Mouse (Mus musculus): ENCODE measurements at regions not wholly inside any gene's neighbourhood (a gene's known extent, or its start where the extent isn't known, plus 50 kb on each side); places are given as distances from the start of the nearest gene placed in this dataset.

DNA sequence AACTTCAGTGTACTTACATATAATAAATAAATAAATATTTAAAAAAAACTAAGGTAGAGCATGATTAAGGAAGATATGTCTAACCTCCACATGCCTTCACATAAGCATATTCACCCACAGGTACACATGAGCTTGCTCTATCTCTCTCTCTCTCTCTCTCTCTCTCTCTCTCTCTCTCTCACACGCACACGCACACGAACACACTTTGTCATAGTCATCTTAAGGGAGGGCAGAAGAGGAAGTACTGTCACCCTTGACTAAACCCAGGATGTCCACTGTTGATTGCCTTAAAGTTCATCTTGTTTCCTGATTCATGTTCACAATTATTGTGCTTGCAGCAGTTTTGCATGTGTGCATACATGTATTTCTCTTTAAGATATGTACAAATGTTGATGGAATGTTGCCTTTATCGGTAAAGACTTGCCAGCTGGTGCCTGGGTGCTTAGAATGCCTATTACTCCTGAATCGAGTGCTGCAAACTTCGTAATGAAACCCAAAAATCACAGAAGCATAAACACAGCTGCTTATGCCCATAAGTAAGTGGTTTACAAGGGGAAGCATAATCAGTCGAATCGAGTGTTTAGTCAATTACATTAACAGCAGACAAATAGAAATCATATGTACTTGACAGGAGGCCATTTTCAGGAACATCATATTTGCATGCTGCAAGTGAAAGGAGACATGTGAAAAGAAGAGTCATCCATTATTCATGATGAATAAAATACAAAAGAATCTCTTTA, 84.3 kb downstream of the Tmem168 start:
- Histone ChIP-seq H3K4me3 (ENCODE audit: low read depth, low read length) (no peak overlapping the region), H3K27ac (ENCODE audit: low read length) (no peak overlapping the region), H3K4me2 (ENCODE audit: low read length) (no peak overlapping the region), H3K27me3 (ENCODE audit: control insufficient read depth, insufficient read depth, low read depth, low read length) (no peaks in the 10 kb centered on the region), H3K9ac (ENCODE audit: low read depth, low read length) (no peak overlapping the region), H3K4me1 (ENCODE audit: control insufficient read depth, insufficient read depth, low read length) (no peaks in the 10 kb centered on the region), H3K9me3 (replicated peaks; ENCODE audit: control insufficient read depth, low read length, poor library complexity, severe bottlenecking) (no peaks in the 10 kb centered on the region), H3K36me3 (ENCODE audit: control insufficient read depth, insufficient read depth, low read length) (no peaks in the 10 kb centered on the region)
- 67% methylated on average over 8 of the region's 8 CpGs for WGBS
- no peak for ATAC-seq

GRCm38 (mm10) chr6:13514126-13514525, 93.8 kb downstream of the Tmem168 start:
- Histone ChIP-seq H3K4me1 (ENCODE audit: control insufficient read depth, insufficient read depth, low read length) (no peaks in the 10 kb centered on the region), H3K4me3 (ENCODE audit: low read depth, low read length) (no peak overlapping the region), H3K9ac (ENCODE audit: low read depth, low read length) (no peak overlapping the region), H3K27me3 (ENCODE audit: control insufficient read depth, insufficient read depth, low read depth, low read length) (no peaks in the 10 kb centered on the region), H3K9me3 (replicated peaks; ENCODE audit: control insufficient read depth, low read length, poor library complexity, severe bottlenecking) (no peaks in the 10 kb centered on the region), H3K36me3 (ENCODE audit: control insufficient read depth, insufficient read depth, low read length) (no peaks in the 10 kb centered on the region), H3K4me2 (ENCODE audit: low read length) (no peak overlapping the region), H3K27ac (ENCODE audit: low read length) (no peak overlapping the region)
- no peak for ATAC-seq
- 79% methylated on average over 3 of the region's 3 CpGs for WGBS

- no peak overlapping the region for H3K9ac ChIP-seq (ENCODE audit: low read depth, low read length)
- ATAC-seq, result peak; percentile 48; the same call in 1 of the 2 replicates
- H3K9me3 ChIP-seq (replicated peaks; ENCODE audit: control insufficient read depth, low read length, poor library complexity, severe bottlenecking), result no peaks in the 10 kb centered on the region
- no peaks in the 10 kb centered on the region for H3K4me1 ChIP-seq (ENCODE audit: control insufficient read depth, insufficient read depth, low read length)
- no peaks in the 10 kb centered on the region for H3K27me3 ChIP-seq (ENCODE audit: control insufficient read depth, insufficient read depth, low read depth, low read length)
- 79% methylated on average over 5 of the region's 5 CpGs for WGBS
- H3K36me3 ChIP-seq (ENCODE audit: control insufficient read depth, insufficient read depth, low read length), result no peaks in the 10 kb centered on the region
- H3K4me2 ChIP-seq (ENCODE audit: low read length), result no peak overlapping the region
- H3K4me3 ChIP-seq (ENCODE audit: low read depth, low read length), result no peak overlapping the region
- no peak overlapping the region for H3K27ac ChIP-seq (ENCODE audit: low read length)
These were observed 131.3 kb downstream of the Tmem168 start for GRCm38 (mm10) chr6:13476493-13477129.

GRCm38 (mm10) chr6:13449160-13449787, 158.6 kb downstream of the Tmem168 start:
- ATAC-seq, result peak; percentile 67; the same call in 1 of the 2 replicates
- H3K4me1 ChIP-seq (ENCODE audit: control insufficient read depth, insufficient read depth, low read length), result no peaks in the 10 kb centered on the region
- H3K4me2 ChIP-seq (ENCODE audit: low read length), result no peak overlapping the region
- WGBS, result 48% methylated on average over 3 of the region's 3 CpGs
- no peaks in the 10 kb centered on the region for H3K36me3 ChIP-seq (ENCODE audit: control insufficient read depth, insufficient read depth, low read length)
- no peaks in the 10 kb centered on the region for H3K27me3 ChIP-seq (ENCODE audit: control insufficient read depth, insufficient read depth, low read depth, low read length)
- H3K4me3 ChIP-seq (ENCODE audit: low read depth, low read length), result no peak overlapping the region
- H3K9me3 ChIP-seq (replicated peaks; ENCODE audit: control insufficient read depth, low read length, poor library complexity, severe bottlenecking), result no peaks in the 10 kb centered on the region
- H3K27ac ChIP-seq (ENCODE audit: low read length), result no peak overlapping the region
- H3K9ac ChIP-seq (ENCODE audit: low read depth, low read length), result no peak overlapping the region

DNA sequence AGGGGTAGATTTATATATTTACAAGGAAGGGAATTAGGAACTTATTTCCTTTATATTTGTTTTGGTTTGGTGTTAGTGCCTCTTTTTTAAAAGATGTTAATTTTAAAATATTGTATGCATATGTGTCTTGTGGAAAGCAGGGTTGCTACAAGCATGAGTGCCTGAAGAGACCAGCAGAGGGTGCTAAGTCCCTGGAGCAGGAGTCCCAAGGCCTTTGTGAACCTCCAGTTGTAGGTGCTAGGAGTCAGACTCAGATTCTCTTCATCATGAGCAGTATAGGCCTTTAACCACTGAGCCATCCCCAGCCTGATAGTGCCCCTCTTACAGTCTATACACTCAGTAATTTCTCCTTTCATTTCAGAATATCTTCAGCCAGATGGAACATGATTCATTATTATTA, 189.0 kb upstream of the Vwde start:
- Histone ChIP-seq H3K9me3 (replicated peaks; ENCODE audit: control insufficient read depth, low read length, poor library complexity, severe bottlenecking) (0 out of 2 replicates have a peak, but pooled peaks cover 6% of the 10 kb centered on the region), H3K4me1 (ENCODE audit: control insufficient read depth, insufficient read depth, low read length) (no peaks in the 10 kb centered on the region), H3K27me3 (ENCODE audit: control insufficient read depth, insufficient read depth, low read depth, low read length) (no peaks in the 10 kb centered on the region), H3K4me2 (ENCODE audit: low read length) (no peak overlapping the region), H3K36me3 (ENCODE audit: control insufficient read depth, insufficient read depth, low read length) (no peaks in the 10 kb centered on the region), H3K27ac (ENCODE audit: low read length) (no peak overlapping the region), H3K4me3 (ENCODE audit: low read depth, low read length) (no peak overlapping the region), H3K9ac (ENCODE audit: low read depth, low read length) (no peak overlapping the region)
- no peak for ATAC-seq

GRCm38 (mm10) chr6:13413092-13413491, 188.3 kb upstream of the Vwde start:
- ATAC-seq, result no peak
- 0 out of 2 replicates have a peak, but pooled peaks cover 6% of the 10 kb centered on the region for H3K9me3 ChIP-seq (replicated peaks; ENCODE audit: control insufficient read depth, low read length, poor library complexity, severe bottlenecking)

DNA sequence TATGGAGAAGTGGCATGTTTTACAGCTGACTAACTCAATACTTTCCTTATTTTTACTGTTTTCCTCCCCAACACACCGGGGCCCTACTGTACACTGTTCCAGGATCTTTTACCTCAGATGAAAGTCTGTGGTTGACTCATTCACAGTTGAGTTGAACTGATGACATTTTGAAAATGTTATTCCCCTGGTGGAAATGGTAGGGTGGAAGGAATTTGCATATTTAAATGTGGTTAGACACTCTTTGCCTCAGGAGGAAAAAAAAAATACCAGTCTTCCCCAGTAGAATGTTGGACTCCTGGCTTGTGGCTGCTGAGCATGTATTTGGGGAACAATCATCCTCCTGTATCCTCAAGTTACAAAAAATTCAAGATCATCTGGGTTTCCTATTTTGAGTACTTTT, 159.7 kb upstream of the Vwde start:
- Histone ChIP-seq H3K27ac (ENCODE audit: low read length) (no peak overlapping the region), H3K27me3 (ENCODE audit: control insufficient read depth, insufficient read depth, low read depth, low read length) (no peaks in the 10 kb centered on the region), H3K36me3 (ENCODE audit: control insufficient read depth, insufficient read depth, low read length) (no peaks in the 10 kb centered on the region), H3K4me3 (ENCODE audit: low read depth, low read length) (no peak overlapping the region), H3K4me1 (ENCODE audit: control insufficient read depth, insufficient read depth, low read length) (no peaks in the 10 kb centered on the region), H3K4me2 (ENCODE audit: low read length) (no peak overlapping the region), H3K9ac (ENCODE audit: low read depth, low read length) (no peak overlapping the region), H3K9me3 (replicated peaks; ENCODE audit: control insufficient read depth, low read length, poor library complexity, severe bottlenecking) (no peaks in the 10 kb centered on the region; the same call in 1 of the 2 replicates)
- 90% methylated on average over 1 of the region's 1 CpGs for WGBS
- ATAC-seq, result no peak

More at GRCm38 (mm10) chr6:13413092-13413491, 188.3 kb upstream of the Vwde start:
- Histone ChIP-seq H3K9ac (ENCODE audit: low read depth, low read length) (no peak overlapping the region), H3K4me2 (ENCODE audit: low read length) (no peak overlapping the region), H3K27ac (ENCODE audit: low read length) (no peak overlapping the region), H3K36me3 (ENCODE audit: control insufficient read depth, insufficient read depth, low read length) (no peaks in the 10 kb centered on the region), H3K4me1 (ENCODE audit: control insufficient read depth, insufficient read depth, low read length) (no peaks in the 10 kb centered on the region), H3K27me3 (ENCODE audit: control insufficient read depth, insufficient read depth, low read depth, low read length) (no peaks in the 10 kb centered on the region), H3K4me3 (ENCODE audit: low read depth, low read length) (no peak overlapping the region)
- WGBS, result 84% methylated on average over 3 of the region's 3 CpGs

DNA sequence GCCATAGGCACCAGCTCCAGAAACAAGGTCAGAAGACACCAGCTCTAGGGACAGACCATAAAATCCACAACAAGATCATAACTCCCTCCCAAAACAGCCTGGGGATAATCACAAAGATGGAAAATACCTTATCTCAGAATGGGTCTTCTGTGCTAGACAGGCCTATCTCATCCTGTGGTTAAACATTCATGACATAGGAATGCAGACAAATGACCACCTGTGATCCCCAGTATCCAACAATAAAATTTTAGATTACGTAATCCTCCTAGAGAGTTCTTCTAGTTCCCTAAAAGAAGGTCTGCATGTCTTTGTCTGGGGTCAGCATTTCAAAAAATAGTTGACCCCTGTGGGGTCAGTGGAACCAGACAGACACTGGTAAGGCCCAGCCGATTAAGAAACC, 158.4 kb upstream of the Vwde start:
- no peaks in the 10 kb centered on the region for H3K4me1 ChIP-seq (ENCODE audit: control insufficient read depth, insufficient read depth, low read length)
- 89% methylated on average over 2 of the region's 2 CpGs for WGBS
- H3K9me3 ChIP-seq (replicated peaks; ENCODE audit: control insufficient read depth, low read length, poor library complexity, severe bottlenecking), result no peaks in the 10 kb centered on the region; the same call in 1 of the 2 replicates
- no peak for ATAC-seq
- no peak overlapping the region for H3K9ac ChIP-seq (ENCODE audit: low read depth, low read length)
- H3K4me3 ChIP-seq (ENCODE audit: low read depth, low read length), result no peak overlapping the region
- H3K27me3 ChIP-seq (ENCODE audit: control insufficient read depth, insufficient read depth, low read depth, low read length), result no peaks in the 10 kb centered on the region
- H3K36me3 ChIP-seq (ENCODE audit: control insufficient read depth, insufficient read depth, low read length), result no peaks in the 10 kb centered on the region
- no peak overlapping the region for H3K4me2 ChIP-seq (ENCODE audit: low read length)
- H3K27ac ChIP-seq (ENCODE audit: low read length), result no peak overlapping the region

DNA sequence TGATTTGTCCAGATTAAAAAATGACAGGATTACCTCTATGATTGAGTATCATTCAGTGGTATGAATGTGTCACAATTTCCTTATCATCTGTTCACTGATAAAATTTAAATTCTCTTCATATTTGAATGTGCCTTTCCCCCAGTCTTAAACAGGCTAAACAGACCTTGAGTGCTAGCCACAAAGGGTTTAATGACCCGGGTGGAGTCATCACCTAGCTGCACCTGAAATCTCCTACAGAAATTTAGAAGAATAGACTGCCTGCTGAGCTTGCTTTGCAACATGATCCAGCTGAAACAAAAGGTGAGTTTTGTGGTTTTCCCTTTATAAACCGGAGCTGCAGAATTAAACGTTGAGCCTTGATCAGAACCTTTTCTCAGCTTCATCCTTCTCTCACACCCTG, 156.1 kb upstream of the Vwde start:
- Histone ChIP-seq H3K4me3 (ENCODE audit: low read depth, low read length) (no peak overlapping the region), H3K36me3 (ENCODE audit: control insufficient read depth, insufficient read depth, low read length) (no peaks in the 10 kb centered on the region), H3K4me2 (ENCODE audit: low read length) (no peak overlapping the region), H3K4me1 (ENCODE audit: control insufficient read depth, insufficient read depth, low read length) (no peaks in the 10 kb centered on the region), H3K9ac (ENCODE audit: low read depth, low read length) (no peak overlapping the region), H3K27me3 (ENCODE audit: control insufficient read depth, insufficient read depth, low read depth, low read length) (no peaks in the 10 kb centered on the region), H3K9me3 (replicated peaks; ENCODE audit: control insufficient read depth, low read length, poor library complexity, severe bottlenecking) (no peaks in the 10 kb centered on the region; the same call in 1 of the 2 replicates), H3K27ac (ENCODE audit: low read length) (no peak overlapping the region)
- WGBS, result 64% methylated on average over 3 of the region's 3 CpGs
- no peak for ATAC-seq

All from midbrain, embryonic 16.5 days (tissue).